Mouse (Mus musculus) hindbrain, embryonic 12.5 days (tissue): ENCODE measurements at regions not wholly inside any gene's neighbourhood (a gene's known extent, or its start where the extent isn't known, plus 50 kb on each side); places are given as distances from the start of the nearest gene placed in this dataset.

Source experiments
- ATAC-seq: fragments of 200-750 bp; cut with Nextera tagmentation; 2 replicates; pipeline ENCODE4 v1.8.0; 2017; ENCODE audit warnings: moderate TSS enrichment; ENCODE audit not compliant: low FRiP score
- H3K27ac ChIP-seq: fragments of 300-500 bp; sonication (generic); 2 replicates; pipeline ENCODE4 v1.5.1; 2016; ENCODE audit warnings: mild to moderate bottlenecking
- H3K27me3 ChIP-seq: fragments of 300-500 bp; sonication (generic); 2 replicates; pipeline ENCODE4 v1.6.1; 2016; ENCODE audit warnings: mild to moderate bottlenecking
- H3K36me3 ChIP-seq: fragments of 300-500 bp; sonication (generic); 2 replicates; pipeline ENCODE4 v1.6.1; 2016; ENCODE audit warnings: mild to moderate bottlenecking
- H3K4me1 ChIP-seq: fragments of 300-500 bp; sonication (generic); 2 replicates; pipeline ENCODE4 v1.6.1; 2016
- H3K4me2 ChIP-seq: fragments of 300-500 bp; sonication (generic); replicated peaks from 2 replicates; pipeline ENCODE4 v1.6.1; 2016; ENCODE audit warnings: mild to moderate bottlenecking
- H3K4me3 ChIP-seq: fragments of 300-500 bp; sonication (generic); 2 replicates; pipeline ENCODE4 v1.5.1; 2016; ENCODE audit warnings: mild to moderate bottlenecking
- H3K9ac ChIP-seq: fragments of 300-500 bp; sonication (generic); 2 replicates; pipeline ENCODE4 v1.6.1; 2016; ENCODE audit warnings: mild to moderate bottlenecking, moderate library complexity
- H3K9me3 ChIP-seq: fragments of 300-500 bp; sonication (generic); replicated peaks from 2 replicates; pipeline ENCODE4 v1.6.1; 2016; ENCODE audit warnings: mild to moderate bottlenecking
- WGBS: fragments of 180-500 bp; shearing (Covaris S2); methylation state at CpG from one replicate; pipeline ENCODE4 v1.1.7; 2016; 5-methylcytosine and 5-hydroxymethylcytosine counted together

- no peaks in the 10 kb centered on the region for H3K27me3 ChIP-seq
- H3K9ac ChIP-seq = no peak overlapping the region
- no peaks in the 10 kb centered on the region for H3K36me3 ChIP-seq
- H3K4me3 ChIP-seq = no peak overlapping the region
- no peaks in the 10 kb centered on the region for H3K4me1 ChIP-seq
- no peak overlapping the region for H3K27ac ChIP-seq
- WGBS = 78% methylated on average over 6 of the region's 6 CpGs
- ATAC-seq = no peak
- no peaks in the 10 kb centered on the region for H3K9me3 ChIP-seq
- H3K4me2 ChIP-seq = no peak overlapping the region
Measured at GRCm38 (mm10) chr15:52095629-52096190, 1789.0 kb upstream of the Gm7489 start.

GRCm38 (mm10) chr15:52108761-52109160 is 1775.9 kb upstream of the Gm7489 start:
- Histone ChIP-seq H3K4me3 (no peak overlapping the region), H3K27ac (no peak overlapping the region), H3K9me3 (no peaks in the 10 kb centered on the region), H3K9ac (no peak overlapping the region), H3K4me2 (no peak overlapping the region), H3K36me3 (no peaks in the 10 kb centered on the region), H3K27me3 (no peaks in the 10 kb centered on the region), H3K4me1 (no peaks in the 10 kb centered on the region)
- 95% methylated on average over 2 of the region's 2 CpGs for WGBS
- no peak for ATAC-seq

GRCm38 (mm10) chr15:52114368-52115036 is 1770.2 kb upstream of the Gm7489 start:
- Histone ChIP-seq H3K27me3 (no peaks in the 10 kb centered on the region), H3K4me3 (no peak overlapping the region), H3K9me3 (no peaks in the 10 kb centered on the region), H3K4me1 (no peaks in the 10 kb centered on the region), H3K27ac (no peak overlapping the region), H3K36me3 (no peaks in the 10 kb centered on the region), H3K9ac (no peak overlapping the region), H3K4me2 (no peak overlapping the region)
- 69% methylated on average over 2 of the region's 2 CpGs for WGBS
- no peak for ATAC-seq

GRCm38 (mm10) chr15:52136693-52137092 is 1748.0 kb upstream of the Gm7489 start:
- Histone ChIP-seq H3K36me3 (no peaks in the 10 kb centered on the region), H3K4me2 (no peak overlapping the region), H3K9ac (no peak overlapping the region), H3K9me3 (no peaks in the 10 kb centered on the region), H3K4me1 (no peaks in the 10 kb centered on the region), H3K4me3 (no peak overlapping the region), H3K27me3 (no peaks in the 10 kb centered on the region), H3K27ac (no peak overlapping the region)
- ATAC-seq = no peak
- WGBS = 86% methylated on average over 3 of the region's 3 CpGs

- Histone ChIP-seq H3K4me3 (no peak overlapping the region), H3K36me3 (no peaks in the 10 kb centered on the region), H3K27me3 (no peaks in the 10 kb centered on the region), H3K9ac (no peak overlapping the region), H3K9me3 (no peaks in the 10 kb centered on the region), H3K4me2 (no peak overlapping the region), H3K4me1 (no peaks in the 10 kb centered on the region), H3K27ac (no peak overlapping the region)
- 28% methylated on average over 5 of the region's 5 CpGs for WGBS
- no peak for ATAC-seq
Measured at GRCm38 (mm10) chr15:52153421-52153820, 1731.3 kb upstream of the Gm7489 start.

GRCm38 (mm10) chr15:52155784-52156183 is 1728.9 kb upstream of the Gm7489 start:
- WGBS = 42% methylated on average over 1 of the region's 1 CpGs
- Histone ChIP-seq H3K36me3 (no peaks in the 10 kb centered on the region), H3K27ac (no peak overlapping the region), H3K9me3 (no peaks in the 10 kb centered on the region), H3K4me2 (no peak overlapping the region), H3K4me3 (no peak overlapping the region), H3K27me3 (no peaks in the 10 kb centered on the region), H3K4me1 (peaks cover 4% of the 10 kb centered on the region; the same call in 1 of the 2 replicates), H3K9ac (no peak overlapping the region)
- no peak for ATAC-seq

- Histone ChIP-seq H3K27me3 (no peaks in the 10 kb centered on the region), H3K27ac (no peak overlapping the region), H3K36me3 (no peaks in the 10 kb centered on the region), H3K4me2 (no peak overlapping the region), H3K9me3 (no peaks in the 10 kb centered on the region), H3K9ac (no peak overlapping the region), H3K4me3 (no peak overlapping the region), H3K4me1 (peaks cover 9% of the 10 kb centered on the region)
- no peak for ATAC-seq
- 74% methylated on average over 4 of the region's 4 CpGs for WGBS
Measured at GRCm38 (mm10) chr15:52156779-52157178, 1727.9 kb upstream of the Gm7489 start.

- 18% methylated on average over 18 of the region's 18 CpGs for WGBS
Measured at GRCm38 (mm10) chr15:52160181-52161088, 1724.3 kb upstream of the Gm7489 start.

GRCm38 (mm10) chr15:52161089-52161442 is 1723.6 kb upstream of the Gm7489 start:
- ATAC-seq = peak; percentile 39
- no peaks in the 10 kb centered on the region; the same call in 1 of the 2 replicates for H3K27me3 ChIP-seq
- 16% methylated on average over 3 of the region's 3 CpGs for WGBS
- no peaks in the 10 kb centered on the region for H3K36me3 ChIP-seq
- H3K27ac ChIP-seq = 0 out of 2 replicates have a peak overlapping the region, but pooled peaks have one; percentile 18
- H3K4me1 ChIP-seq = peaks cover 12% of the 10 kb centered on the region
- H3K4me3 ChIP-seq = no peak overlapping the region
- H3K9me3 ChIP-seq = no peaks in the 10 kb centered on the region
- H3K9ac ChIP-seq = no peak overlapping the region; the same call in 1 of the 2 replicates
- H3K4me2 ChIP-seq = no peak overlapping the region

More at GRCm38 (mm10) chr15:52160181-52161088, 1724.3 kb upstream of the Gm7489 start:
- Histone ChIP-seq H3K4me1 (peaks cover 12% of the 10 kb centered on the region), H3K27me3 (no peaks in the 10 kb centered on the region; the same call in 1 of the 2 replicates), H3K36me3 (no peaks in the 10 kb centered on the region), H3K27ac (no peak overlapping the region), H3K9ac (0 out of 2 replicates have a peak overlapping the region, but pooled peaks have one; percentile 5), H3K4me2 (peak overlapping the region; percentile 40), H3K9me3 (no peaks in the 10 kb centered on the region), H3K4me3 (no peak overlapping the region)
- peak; percentile 90 for ATAC-seq

GRCm38 (mm10) chr15:52161568-52162316 is 1723.0 kb upstream of the Gm7489 start:
- 21% methylated on average over 19 of the region's 19 CpGs for WGBS
- Histone ChIP-seq H3K27me3 (no peaks in the 10 kb centered on the region; the same call in 1 of the 2 replicates), H3K9ac (peak overlapping the region; percentile 14; the same call in 1 of the 2 replicates), H3K9me3 (no peaks in the 10 kb centered on the region), H3K4me3 (no peak overlapping the region), H3K36me3 (no peaks in the 10 kb centered on the region), H3K27ac (0 out of 2 replicates have a peak overlapping the region, but pooled peaks have one; percentile 18), H3K4me2 (peak overlapping the region; percentile 29), H3K4me1 (peaks cover 12% of the 10 kb centered on the region)
- ATAC-seq = peak; percentile 68

- Histone ChIP-seq H3K4me1 (peaks cover 8% of the 10 kb centered on the region), H3K9ac (no peak overlapping the region), H3K9me3 (no peaks in the 10 kb centered on the region), H3K27me3 (no peaks in the 10 kb centered on the region; the same call in 1 of the 2 replicates), H3K4me2 (no peak overlapping the region), H3K36me3 (no peaks in the 10 kb centered on the region), H3K4me3 (no peak overlapping the region), H3K27ac (no peak overlapping the region)
- 90% methylated on average over 4 of the region's 4 CpGs for WGBS
- no peak for ATAC-seq
Measured at GRCm38 (mm10) chr15:52166144-52166543, 1718.6 kb upstream of the Gm7489 start.
